Mouse (Mus musculus): ENCODE measurements around the gene Neu1. TPM values are rescaled to one million over a fixed set of nuclear protein-coding genes. Genes with fewer than 3 reads are reported as not detected.
A peak's percentile ranks its signal among the peaks of the same experiment; 100 is the strongest.
"Not testable (repeated sequence)": the region's sequence is repeated elsewhere in the genome, so short reads cannot be mapped to it uniquely, and the experiment has no call there.

The Neu1 gene
- total RNA-seq, 2 experiments from 2014 or later, result 41.6 to 47.3 TPM

- DNase-seq (ENCODE audit: extremely low spot score in 1 of 2, low spot score in 2 of 2), result no peak
- Histone ChIP-seq H3K27ac (peak overlapping the region; percentile 97), H3K4me3 (peak overlapping the region; percentile 61)
- TF ChIP-seq CTCF (IDR thresholded peaks at IDR 0.05), result peak; percentile 41
- intact Hi-C loops (cut with DNase I), result loop anchor here (2.0 kb wide), 2 partner anchors 20 to 100 kb away; partner anchors contain the start of genes Nelfe, Neu1 and Skiv2l
Observed at GRCm38 (mm10) chr17:34950514-34951455, 19.7 kb downstream of the Neu1 start.

GRCm38 (mm10) chr17:34951636-34952377 is 20.8 kb downstream of the Neu1 start:
- TF ChIP-seq CTCF (IDR thresholded peaks at IDR 0.05), result no peak
- peak overlapping the region; percentile 61 for H3K4me3 ChIP-seq
- DNase-seq (ENCODE audit: extremely low spot score in 1 of 2, low spot score in 2 of 2), result peak; percentile 24 to 53
- H3K27ac ChIP-seq, result peak overlapping the region; percentile 97
- intact Hi-C loops (cut with DNase I), result loop anchor here (1.0 to 2.0 kb wide), 3 partner anchors 21 to 101 kb away; partner anchors contain the start of genes Lsm2, Nelfe, Neu1 and Skiv2l

- intact Hi-C loops (cut with DNase I), result loop anchor here (1.0 kb wide), 1 partner anchor 29 kb away; the partner anchor contains the start of gene Lsm2
- peak; percentile 74 for TF ChIP-seq CTCF (IDR thresholded peaks at IDR 0.05)
- peak; percentile 73 to 79 for DNase-seq (ENCODE audit: extremely low spot score in 1 of 2, low spot score in 2 of 2)
Observed at GRCm38 (mm10) chr17:34952378-34953040, 21.5 kb downstream of the Neu1 start.

GRCm38 (mm10) chr17:34953258-34953657 is 22.2 kb downstream of the Neu1 start:
- Histone ChIP-seq H3K4me3 (no peak overlapping the region), H3K27ac (no peak overlapping the region)
- no peak for TF ChIP-seq CTCF (IDR thresholded peaks at IDR 0.05)
- no peak for DNase-seq (ENCODE audit: extremely low spot score in 1 of 2, low spot score in 2 of 2)
- intact Hi-C loops (cut with DNase I), result no loop called here

More at GRCm38 (mm10) chr17:34952378-34953040, 21.5 kb downstream of the Neu1 start:
- peak overlapping the region; percentile 61 for H3K4me3 ChIP-seq
- H3K27ac ChIP-seq, result peak overlapping the region; percentile 97

- TF ChIP-seq CTCF (IDR thresholded peaks at IDR 0.05), result no peak
- H3K27ac ChIP-seq, result no peak overlapping the region
- intact Hi-C loops (cut with DNase I), result no loop called here
- no peak for DNase-seq (ENCODE audit: extremely low spot score in 1 of 2, low spot score in 2 of 2)
- H3K4me3 ChIP-seq, result no peak overlapping the region
Observed at GRCm38 (mm10) chr17:34953904-34954303, 22.9 kb downstream of the Neu1 start.

- intact Hi-C loops (cut with DNase I), result no loop called here
- no peak for DNase-seq (ENCODE audit: extremely low spot score in 1 of 2, low spot score in 2 of 2)
- no peak for TF ChIP-seq CTCF (IDR thresholded peaks at IDR 0.05)
- Histone ChIP-seq H3K4me3 (no peak overlapping the region), H3K27ac (no peak overlapping the region)
Observed at GRCm38 (mm10) chr17:34954831-34955230, 23.8 kb downstream of the Neu1 start.

- DNase-seq (ENCODE audit: extremely low spot score in 1 of 2, low spot score in 2 of 2), result no peak
- intact Hi-C loops (cut with DNase I), result loop anchor here (1.0 kb wide), 1 partner anchor 24 kb away; no protein-coding TSS in a partner anchor
- TF ChIP-seq CTCF (IDR thresholded peaks at IDR 0.05), result no peak
- Histone ChIP-seq H3K4me3 (no peak overlapping the region), H3K27ac (no peak overlapping the region)
Observed at GRCm38 (mm10) chr17:34955884-34956283, 24.8 kb downstream of the Neu1 start.

- Histone ChIP-seq H3K27ac (no peak overlapping the region), H3K4me3 (no peak overlapping the region)
- peak; percentile 60 for TF ChIP-seq CTCF (IDR thresholded peaks at IDR 0.05)
- DNase-seq (ENCODE audit: extremely low spot score in 1 of 2, low spot score in 2 of 2), result no peak
- intact Hi-C loops (cut with DNase I), result loop anchor here (1.0 kb wide), 1 partner anchor 24 kb away; no protein-coding TSS in a partner anchor
Observed at GRCm38 (mm10) chr17:34956340-34956739, 25.3 kb downstream of the Neu1 start.

- intact Hi-C loops (cut with DNase I); DNase-seq (ENCODE audit: extremely low spot score in 1 of 2, low spot score in 2 of 2); H3K4me3 ChIP-seq; H3K27ac ChIP-seq: not testable (repeated sequence)
Observed at GRCm38 (mm10) chr17:34957291-34957690, 26.2 kb downstream of the Neu1 start.

- intact Hi-C loops (cut with DNase I); DNase-seq (ENCODE audit: extremely low spot score in 1 of 2, low spot score in 2 of 2); H3K4me3 ChIP-seq; H3K27ac ChIP-seq: not testable (repeated sequence)
Observed at GRCm38 (mm10) chr17:34957966-34958365, 26.9 kb downstream of the Neu1 start.

- DNase-seq (ENCODE audit: extremely low spot score in 1 of 2, low spot score in 2 of 2); intact Hi-C loops (cut with DNase I); H3K27ac ChIP-seq: not testable (repeated sequence)
- peak overlapping the region; percentile 59 for H3K4me3 ChIP-seq
Observed at GRCm38 (mm10) chr17:34958734-34959129, 27.7 kb downstream of the Neu1 start.

GRCm38 (mm10) chr17:34959130-34959778 is 28.2 kb downstream of the Neu1 start, which contains the start of gene Hspa1b:
Hspa1b (minus strand) TSS chr17:34959238.
- peak; percentile 75 to 80 for DNase-seq (ENCODE audit: extremely low spot score in 1 of 2, low spot score in 2 of 2)
- H3K4me3 ChIP-seq, result peak within 1 kb of the TSS; percentile 59
- peak within 1 kb of the TSS; percentile 91 for H3K27ac ChIP-seq
- intact Hi-C loops (cut with DNase I), result not testable (repeated sequence)

Measured in left cerebral cortex, adult 2 months (tissue).